Mouse (Mus musculus): ENCODE measurements at regions not wholly inside any gene's neighbourhood (a gene's known extent, or its start where the extent isn't known, plus 50 kb on each side); places are given as distances from the start of the nearest gene placed in this dataset.

- TF ChIP-seq CTCF (IDR thresholded peaks at IDR 0.05; ENCODE audit: extremely low read depth, insufficient read length, insufficient replicate concordance, low read depth, low read length) (no peak), POLR2A (IDR thresholded peaks at IDR 0.05; ENCODE audit: low read depth, low read length) (no peak)
These were observed 305.1 kb upstream of the Trib2 start for GRCm38 (mm10) chr12:16121787-16122186.

Data from small intestine, adult 2 months (tissue).